Mouse (Mus musculus) inflammation-experienced regulatory T-cells, adult 16 weeks (primary cell): ENCODE results near the gene Lrit2. TPM values are rescaled to one million over a fixed set of nuclear protein-coding genes. Genes with fewer than 3 reads are reported as not detected.

Experiments used
- polyA plus RNA-seq: library from polyadenylated mRNA; unstranded; fragments of 100-300 nt; shearing (Covaris generic); gene quantifications from one replicate; pipeline ENCODE4 v1.2.1, GENCODE M21; 2017

Gene Lrit2
- polyA plus RNA-seq: not detected

GRCm38 (mm10) chr14:37067629-37068028, at the start of gene Lrit2:
TSS of gene Lrit2 (plus strand) at chr14:37067929.

GRCm38 (mm10) chr14:37048914-37049410, 18.8 kb upstream of the Lrit2 start, which contains the start of gene Rgr:
TSS of gene Rgr (minus strand) at chr14:37048964.

GRCm38 (mm10) chr14:37097956-37098530, 30.3 kb downstream of the Lrit2 start, which contains the start of gene Cdhr1:
TSS of gene Cdhr1 (minus strand) at chr14:37098347.

GRCm38 (mm10) chr14:37113922-37114321, 46.2 kb downstream of the Lrit2 start, which contains the start of gene 2610528A11Rik:
TSS of gene 2610528A11Rik (minus strand) at chr14:37114022.

Other genes with a start within 250 kb of the Lrit2 start
- 48.0 TPM for gene Ccser2, start 99.2 kb upstream of the Lrit2 start, polyA plus RNA-seq
- 0.06 TPM for gene Rgr, start 19.0 kb upstream of the Lrit2 start, polyA plus RNA-seq
- gene Lrit1, start 13.1 kb upstream of the Lrit2 start, polyA plus RNA-seq: not detected
- not detected for gene Cdhr1, start 30.4 kb downstream of the Lrit2 start, polyA plus RNA-seq
- gene 2610528A11Rik, start 46.1 kb downstream of the Lrit2 start, polyA plus RNA-seq: not detected
- gene Ghitm, start 67.3 kb downstream of the Lrit2 start, polyA plus RNA-seq: 321 TPM